Mouse (Mus musculus) stomach, embryonic 16.5 days (tissue): ENCODE results near the gene Atp5j. TPM values are rescaled to one million over a fixed set of nuclear protein-coding genes. Genes with fewer than 3 reads are reported as not detected.

Source experiments
- ATAC-seq: fragments of 200-750 bp; cut with Nextera tagmentation; 2 replicates; pipeline ENCODE4 v1.8.0; 2017; ENCODE audit warnings: moderate number of reproducible peaks, moderate TSS enrichment; ENCODE audit not compliant: insufficient read depth, low FRiP score
- H3K27ac ChIP-seq: fragments of 300-500 bp; sonication (generic); 2 replicates; pipeline ENCODE4 v1.5.1; 2014; ENCODE audit warnings: low read length
- H3K27me3 ChIP-seq: fragments of 300-500 bp; sonication (generic); 2 replicates; pipeline ENCODE4 v1.6.1; 2014; ENCODE audit warnings: low read length, control low read depth, mixed read lengths; ENCODE audit not compliant: control insufficient read depth, insufficient read depth
- H3K36me3 ChIP-seq: fragments of 300-500 bp; sonication (generic); 2 replicates; pipeline ENCODE4 v1.6.1; 2014; ENCODE audit warnings: low read length; ENCODE audit not compliant: control insufficient read depth, insufficient read depth
- H3K4me1 ChIP-seq: fragments of 300-500 bp; sonication (generic); 2 replicates; pipeline ENCODE4 v1.6.1; 2014; ENCODE audit warnings: low read length, control low read depth, mixed read lengths; ENCODE audit not compliant: control insufficient read depth, insufficient read depth
- H3K4me2 ChIP-seq: fragments of 300-500 bp; sonication (generic); 2 replicates; pipeline ENCODE4 v1.6.1; 2014; ENCODE audit warnings: low read depth, low read length, mixed read lengths
- H3K4me3 ChIP-seq: fragments of 300-500 bp; sonication (generic); replicated peaks from 2 replicates; pipeline ENCODE4 v1.5.1; 2014; ENCODE audit warnings: mild to moderate bottlenecking, low read length
- H3K9ac ChIP-seq: fragments of 300-500 bp; sonication (generic); 2 replicates; pipeline ENCODE4 v1.6.1; 2014; ENCODE audit warnings: low read length
- H3K9me3 ChIP-seq: fragments of 300-500 bp; sonication (generic); replicated peaks from 2 replicates; pipeline ENCODE4 v1.6.1; 2016; ENCODE audit warnings: low read length, control low read depth; ENCODE audit not compliant: control insufficient read depth
- WGBS: fragments of 180-500 bp; shearing (Covaris S2); extraction: QIAGEN DNeasy Blood & Tissue Kit; methylation state at CpG from one replicate; pipeline ENCODE4 v1.1.7; 2014; 5-methylcytosine and 5-hydroxymethylcytosine counted together
- polyA plus RNA-seq: library from polyadenylated mRNA; unstranded; fragments of >200 nt; fragmentation: Nextera tagmentation; extraction: Ambion mirVana; gene quantifications from 2 replicates; pipeline ENCODE4 v1.2.1, GENCODE M21; 2015

Atp5j gene
- polyA plus RNA-seq, 1 experiment from 2014 or later = 927 TPM

DNA sequence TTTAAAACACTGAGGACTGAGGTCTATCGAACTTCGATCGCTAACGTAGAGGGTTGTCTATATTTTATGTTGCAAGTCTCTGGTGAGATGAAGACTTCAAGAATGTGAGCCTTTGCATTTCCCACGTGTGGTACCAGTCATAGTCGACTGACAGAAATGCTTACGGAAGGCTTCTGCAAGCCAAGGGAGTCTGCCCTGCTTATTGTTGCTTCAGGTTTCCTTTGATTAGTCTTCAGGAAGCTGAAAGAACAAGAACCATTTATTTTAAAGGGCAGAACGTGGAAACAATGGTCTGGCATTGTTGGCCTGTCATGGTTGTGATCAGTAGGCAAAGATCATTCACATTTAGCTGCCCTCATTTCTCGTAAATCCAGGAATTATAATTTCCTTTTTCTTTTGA lies 38.7 kb downstream of the Atp5j start:
- no peaks in the 10 kb centered on the region for H3K9me3 ChIP-seq
- no peak overlapping the region for H3K27ac ChIP-seq
- no peak overlapping the region for H3K9ac ChIP-seq
- no peaks in the 10 kb centered on the region for H3K27me3 ChIP-seq
- H3K36me3 ChIP-seq = no peaks in the 10 kb centered on the region
- WGBS = 79% methylated on average over 9 of the region's 9 CpGs
- no peak overlapping the region for H3K4me2 ChIP-seq
- H3K4me3 ChIP-seq = no peak overlapping the region
- H3K4me1 ChIP-seq = no peaks in the 10 kb centered on the region
- ATAC-seq = no peak

DNA sequence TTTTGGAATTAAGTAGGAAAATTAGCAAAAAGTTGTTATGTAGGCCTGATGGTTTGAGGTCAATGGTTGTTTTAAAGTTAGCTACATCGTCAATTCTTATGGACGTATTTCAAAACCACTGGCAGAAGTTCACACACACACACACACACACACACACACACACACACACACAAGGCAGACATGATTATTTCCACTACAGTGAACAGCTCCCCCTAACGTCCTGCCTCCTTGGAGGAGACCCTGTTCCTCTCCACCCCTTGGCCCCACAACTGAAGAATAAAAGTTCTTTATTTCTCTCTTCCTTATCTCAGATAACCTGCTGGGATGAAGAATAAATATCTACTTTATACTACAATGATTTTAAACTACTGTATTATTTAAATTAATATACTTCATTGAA lies 40.1 kb downstream of the Atp5j start:
- H3K4me3 ChIP-seq = no peak overlapping the region
- WGBS = 55% methylated on average over 3 of the region's 3 CpGs
- H3K4me2 ChIP-seq = no peak overlapping the region
- ATAC-seq = no peak
- no peaks in the 10 kb centered on the region for H3K36me3 ChIP-seq
- no peak overlapping the region for H3K27ac ChIP-seq
- H3K9me3 ChIP-seq = no peaks in the 10 kb centered on the region; the same call in 1 of the 2 replicates
- no peaks in the 10 kb centered on the region for H3K27me3 ChIP-seq
- H3K9ac ChIP-seq = no peak overlapping the region
- no peaks in the 10 kb centered on the region for H3K4me1 ChIP-seq

DNA sequence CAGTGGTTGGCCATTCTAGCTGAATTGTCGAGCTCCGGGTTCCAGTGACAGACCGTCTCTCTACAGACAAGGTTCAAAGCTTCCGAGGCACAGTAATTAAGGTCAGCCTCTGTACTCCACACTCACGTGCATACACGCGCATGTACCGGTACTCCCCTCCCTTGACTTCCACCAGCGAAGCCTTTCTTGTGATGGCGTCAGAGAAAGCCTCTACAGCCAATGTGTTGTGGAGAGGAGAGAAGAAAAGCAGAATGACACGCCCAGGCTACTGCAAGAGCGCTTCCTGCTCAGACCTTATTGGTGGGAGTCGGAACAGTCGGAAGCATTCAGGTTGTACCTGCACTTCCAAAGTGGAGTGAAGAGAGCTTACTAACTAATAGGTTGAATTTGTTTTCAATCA lies 42.0 kb downstream of the Atp5j start:
- H3K4me3 ChIP-seq = no peak overlapping the region
- no peak overlapping the region for H3K27ac ChIP-seq
- H3K9ac ChIP-seq = no peak overlapping the region
- no peaks in the 10 kb centered on the region for H3K27me3 ChIP-seq
- no peaks in the 10 kb centered on the region for H3K36me3 ChIP-seq
- H3K9me3 ChIP-seq = no peaks in the 10 kb centered on the region; the same call in 1 of the 2 replicates
- no peaks in the 10 kb centered on the region for H3K4me1 ChIP-seq
- H3K4me2 ChIP-seq = no peak overlapping the region
- ATAC-seq = no peak
- 85% methylated on average over 14 of the region's 14 CpGs for WGBS

DNA sequence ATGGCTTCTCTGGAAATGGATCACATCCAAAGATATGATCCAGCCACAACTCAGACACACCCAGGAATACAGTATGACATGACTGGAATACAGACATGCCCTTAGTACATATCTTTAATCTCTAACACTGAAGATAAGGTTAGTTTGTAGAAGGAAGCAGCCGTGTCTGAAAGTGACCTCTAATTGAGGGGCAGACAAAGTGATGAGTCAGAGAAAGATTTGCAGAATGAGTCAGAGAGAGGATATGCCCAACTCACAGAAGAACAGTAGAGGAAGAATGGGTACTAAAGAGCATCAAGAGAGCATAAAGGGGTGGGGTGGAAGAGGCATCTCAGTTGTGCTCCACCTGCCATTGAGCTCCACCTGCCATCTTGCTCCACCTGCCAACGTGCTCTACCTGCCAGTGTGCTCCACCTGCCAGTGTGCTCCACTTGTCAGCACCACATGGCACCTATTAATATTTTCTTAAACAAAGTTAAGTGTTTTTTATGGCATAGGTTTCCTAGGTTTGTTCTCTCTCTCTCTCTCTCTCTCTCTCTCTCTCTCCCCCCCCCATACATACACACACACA lies 44.7 kb downstream of the Atp5j start:
- H3K27me3 ChIP-seq = no peaks in the 10 kb centered on the region
- no peaks in the 10 kb centered on the region for H3K36me3 ChIP-seq
- no peak overlapping the region for H3K4me3 ChIP-seq
- no peak for ATAC-seq
- no peak overlapping the region for H3K9ac ChIP-seq
- H3K4me2 ChIP-seq = no peak overlapping the region
- H3K27ac ChIP-seq = no peak overlapping the region
- no peaks in the 10 kb centered on the region; the same call in 1 of the 2 replicates for H3K9me3 ChIP-seq
- 66% methylated on average over 2 of the region's 2 CpGs for WGBS
- no peaks in the 10 kb centered on the region for H3K4me1 ChIP-seq

DNA sequence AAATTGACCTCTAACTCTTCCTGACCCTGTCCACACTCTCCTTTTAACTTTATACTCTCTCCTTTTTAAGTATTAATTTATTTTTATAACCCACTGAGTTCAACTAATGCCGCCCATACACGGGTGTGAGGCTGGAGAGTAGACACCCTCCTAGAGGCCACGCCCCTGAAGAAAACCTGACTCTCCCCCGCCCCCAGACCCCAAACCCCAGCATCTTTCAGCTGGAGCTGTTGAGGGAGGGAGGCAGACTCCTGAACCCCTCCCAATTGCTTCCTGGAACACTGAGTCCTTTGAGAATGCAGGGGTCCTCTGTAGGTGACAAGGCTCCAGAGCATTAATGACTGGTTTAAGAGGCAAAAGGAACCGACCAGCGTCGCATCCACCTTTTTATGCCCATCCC lies 50.5 kb downstream of the Atp5j start:
- H3K9me3 ChIP-seq = no peaks in the 10 kb centered on the region
- no peak overlapping the region for H3K27ac ChIP-seq
- H3K36me3 ChIP-seq = no peaks in the 10 kb centered on the region
- no peak overlapping the region for H3K4me3 ChIP-seq
- H3K4me2 ChIP-seq = no peak overlapping the region
- no peaks in the 10 kb centered on the region for H3K27me3 ChIP-seq
- WGBS = 28% methylated on average over 7 of the region's 7 CpGs
- no peak overlapping the region for H3K9ac ChIP-seq
- no peak for ATAC-seq
- H3K4me1 ChIP-seq = no peaks in the 10 kb centered on the region

DNA sequence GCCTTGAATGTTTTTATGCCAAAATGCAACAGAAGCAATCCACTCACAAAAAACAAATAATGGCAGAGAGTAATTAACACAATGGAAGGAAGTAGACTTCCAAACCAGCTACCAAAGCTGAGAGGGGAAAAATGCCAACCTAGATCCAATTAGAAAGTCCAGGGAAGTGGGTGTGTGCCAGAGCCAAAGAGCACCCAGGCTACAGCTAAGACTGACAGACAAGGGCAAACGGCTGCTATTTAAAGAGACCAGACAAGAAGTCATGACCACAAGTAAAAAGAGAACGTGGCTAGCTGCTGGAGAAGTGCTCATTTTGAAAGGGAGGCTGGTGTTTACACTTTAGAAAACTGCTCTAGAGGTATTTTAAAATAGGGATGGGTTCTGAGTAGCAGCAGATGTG lies 52.1 kb downstream of the Atp5j start:
- no peak overlapping the region for H3K27ac ChIP-seq
- H3K9me3 ChIP-seq = no peaks in the 10 kb centered on the region
- no peaks in the 10 kb centered on the region for H3K4me1 ChIP-seq
- no peaks in the 10 kb centered on the region for H3K27me3 ChIP-seq
- H3K4me3 ChIP-seq = no peak overlapping the region
- no peak for ATAC-seq
- WGBS = 40% methylated on average over 2 of the region's 2 CpGs
- H3K4me2 ChIP-seq = no peak overlapping the region
- H3K36me3 ChIP-seq = no peaks in the 10 kb centered on the region
- H3K9ac ChIP-seq = no peak overlapping the region

DNA sequence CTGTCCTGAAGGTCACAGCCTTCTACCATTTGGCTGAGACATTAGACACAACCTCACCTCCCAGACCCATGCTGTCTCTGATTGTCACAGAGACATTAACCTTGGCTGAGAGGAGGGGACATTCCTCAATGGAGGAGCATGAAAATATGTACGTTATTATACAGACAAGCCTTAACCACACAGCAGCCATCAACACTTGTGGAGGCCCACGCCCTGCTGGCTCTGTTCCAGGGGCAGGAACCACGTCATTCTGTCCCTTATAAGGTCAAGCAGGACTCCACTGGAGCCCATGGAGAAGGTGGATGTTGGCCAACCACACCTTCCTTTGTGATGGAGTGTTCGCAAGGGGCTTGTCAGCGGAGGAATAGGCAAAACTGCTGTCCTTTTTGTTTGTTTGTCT lies 55.7 kb downstream of the Atp5j start:
- WGBS = 69% methylated on average over 5 of the region's 5 CpGs
- no peak for ATAC-seq
- no peak overlapping the region for H3K4me2 ChIP-seq

DNA sequence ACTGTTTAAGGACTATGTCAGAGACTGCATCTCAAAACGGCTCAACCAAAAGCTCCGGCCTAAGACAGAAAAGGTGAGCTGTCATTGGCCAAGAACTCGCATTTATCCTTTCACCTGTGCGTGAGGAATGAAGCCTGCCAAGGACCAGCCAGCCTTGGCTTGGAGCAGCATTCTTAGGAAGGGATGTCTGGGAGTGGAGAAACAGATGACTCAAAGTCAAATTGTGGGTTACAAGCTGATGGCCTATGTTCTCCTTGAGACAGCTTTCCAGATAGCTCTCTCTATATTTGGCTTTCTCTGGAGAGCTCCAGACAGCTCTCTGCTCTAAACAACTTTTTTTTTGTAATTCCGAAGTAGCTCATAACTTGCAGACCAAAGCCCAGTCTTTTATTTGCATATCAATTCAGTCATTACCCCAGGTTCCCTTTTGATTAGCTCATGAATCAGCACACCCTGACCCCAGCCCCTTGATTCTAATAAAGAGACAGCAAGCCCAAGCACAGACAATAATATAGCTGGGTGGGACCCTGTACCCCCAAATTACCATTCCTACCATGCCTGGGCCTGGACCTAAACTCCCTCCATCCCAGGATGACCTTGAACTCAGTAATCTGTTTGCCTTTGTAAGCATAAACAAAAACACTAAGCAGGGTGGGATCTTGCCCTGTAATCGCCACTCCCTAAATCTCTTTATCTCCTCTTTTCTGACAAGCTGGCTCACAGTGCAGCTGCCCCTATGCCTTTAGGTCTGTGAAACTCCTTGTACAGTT lies 56.4 kb downstream of the Atp5j start:
- Histone ChIP-seq H3K4me2 (no peak overlapping the region), H3K27ac (no peak overlapping the region), H3K4me3 (no peak overlapping the region), H3K9ac (no peak overlapping the region), H3K36me3 (no peaks in the 10 kb centered on the region), H3K4me1 (no peaks in the 10 kb centered on the region), H3K27me3 (no peaks in the 10 kb centered on the region; the same call in 1 of the 2 replicates), H3K9me3 (no peaks in the 10 kb centered on the region)
- WGBS = 80% methylated on average over 6 of the region's 6 CpGs
- ATAC-seq = no peak

More for the DNA sequence above, 55.7 kb downstream of the Atp5j start:
- Histone ChIP-seq H3K9me3 (no peaks in the 10 kb centered on the region), H3K4me3 (no peak overlapping the region), H3K27me3 (no peaks in the 10 kb centered on the region; the same call in 1 of the 2 replicates), H3K4me1 (no peaks in the 10 kb centered on the region), H3K36me3 (no peaks in the 10 kb centered on the region), H3K27ac (no peak overlapping the region), H3K9ac (no peak overlapping the region)

DNA sequence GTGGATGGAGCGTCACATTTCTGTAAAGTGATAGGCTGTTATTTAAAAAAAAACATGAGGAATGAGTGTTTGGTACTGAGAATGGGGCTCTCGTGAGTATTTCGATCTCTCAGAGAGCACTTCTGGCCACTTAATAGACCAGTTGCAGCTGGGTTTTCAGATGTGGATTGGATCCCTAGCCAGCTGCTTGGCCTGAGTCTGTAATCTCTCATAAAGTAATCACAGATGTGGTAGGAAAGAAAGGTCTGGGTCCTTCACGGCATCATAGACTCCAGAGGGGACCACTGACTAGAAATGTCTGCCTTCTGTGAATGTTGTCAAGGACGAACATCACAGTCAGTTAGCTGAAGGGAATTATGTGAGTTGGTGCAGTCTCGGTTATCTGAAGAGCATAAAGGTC lies 57.0 kb downstream of the Atp5j start:
- WGBS = 85% methylated on average over 6 of the region's 6 CpGs
- ATAC-seq = no peak
- H3K4me3 ChIP-seq = no peak overlapping the region
- H3K4me1 ChIP-seq = no peaks in the 10 kb centered on the region
- H3K9ac ChIP-seq = no peak overlapping the region
- no peaks in the 10 kb centered on the region for H3K36me3 ChIP-seq
- H3K4me2 ChIP-seq = no peak overlapping the region
- no peak overlapping the region for H3K27ac ChIP-seq
- no peaks in the 10 kb centered on the region; the same call in 1 of the 2 replicates for H3K27me3 ChIP-seq
- H3K9me3 ChIP-seq = no peaks in the 10 kb centered on the region
